Mouse (Mus musculus): ENCODE results near the gene Mark2. TPM values are rescaled to one million over a fixed set of nuclear protein-coding genes. Genes with fewer than 3 reads are reported as not detected.
A peak's percentile ranks its signal among the peaks of the same experiment; 100 is the strongest.

Mark2 gene
- polyA plus RNA-seq, 1 experiment, result 75.2 TPM

GRCm38 (mm10) chr19:7295071-7295658 is 46.5 kb downstream of the Mark2 start:
- DNase-seq (ENCODE audit: low spot score), result no peak

GRCm38 (mm10) chr19:7294098-7294876 is 47.4 kb downstream of the Mark2 start:
- DNase-seq (ENCODE audit: low spot score), result no peak

- DNase-seq (ENCODE audit: low spot score), result no peak
Measured at GRCm38 (mm10) chr19:7291958-7292709, 49.5 kb downstream of the Mark2 start.

- DNase-seq (ENCODE audit: low spot score), result no peak
Measured at GRCm38 (mm10) chr19:7289767-7290166, 51.9 kb downstream of the Mark2 start.

GRCm38 (mm10) chr19:7288288-7288687 is 53.4 kb downstream of the Mark2 start:
- no peak for DNase-seq (ENCODE audit: low spot score)

GRCm38 (mm10) chr19:7286563-7287315 is 54.9 kb downstream of the Mark2 start:
- DNase-seq (ENCODE audit: low spot score), result no peak

- DNase-seq (ENCODE audit: low spot score), result no peak
Measured at GRCm38 (mm10) chr19:7280557-7281330, 60.9 kb downstream of the Mark2 start.

GRCm38 (mm10) chr19:7279114-7279513 is 62.5 kb downstream of the Mark2 start:
- DNase-seq (ENCODE audit: low spot score), result no peak

GRCm38 (mm10) chr19:7278200-7278906 is 63.3 kb downstream of the Mark2 start:
- no peak for DNase-seq (ENCODE audit: low spot score)

GRCm38 (mm10) chr19:7276796-7277195 is 64.9 kb downstream of the Mark2 start:
- DNase-seq (ENCODE audit: low spot score), result no peak

GRCm38 (mm10) chr19:7276053-7276659 is 65.5 kb downstream of the Mark2 start:
- DNase-seq (ENCODE audit: low spot score), result no peak

- DNase-seq (ENCODE audit: low spot score), result no peak
Measured at GRCm38 (mm10) chr19:7275131-7275789, 66.4 kb downstream of the Mark2 start.

GRCm38 (mm10) chr19:7274326-7274990 is 67.2 kb downstream of the Mark2 start:
- DNase-seq (ENCODE audit: low spot score), result no peak

GRCm38 (mm10) chr19:7273486-7273885 is 68.2 kb downstream of the Mark2 start:
- no peak for DNase-seq (ENCODE audit: low spot score)

GRCm38 (mm10) chr19:7269290-7270044 is 72.2 kb downstream of the Mark2 start:
- DNase-seq (ENCODE audit: low spot score), result no peak

- peak; percentile 71 for DNase-seq (ENCODE audit: low spot score)
Measured at GRCm38 (mm10) chr19:7268722-7269090, 73.0 kb downstream of the Mark2 start.

- DNase-seq (ENCODE audit: low spot score), result peak; percentile 61
Measured at GRCm38 (mm10) chr19:7267781-7268721, 73.6 kb downstream of the Mark2 start.

Measured in urinary bladder, adult 2 months (tissue).